Mouse (Mus musculus): Measurements from ENCODE around the gene Fam45a. TPM values are rescaled to one million over a fixed set of nuclear protein-coding genes. Genes with fewer than 3 reads are reported as not detected.
"Not testable (repeated sequence)": the region's sequence is repeated elsewhere in the genome, so short reads cannot be mapped to it uniquely, and the experiment has no call there.

The Fam45a gene
- total RNA-seq, 1 experiment from 2014 or later: 35.6 TPM

- no peak for DNase-seq
Measured at GRCm38 (mm10) chr19:60845731-60846130, 34.3 kb downstream of the Fam45a start.

- DNase-seq: peak; percentile 90
Measured at GRCm38 (mm10) chr19:60860868-60861700, 49.7 kb downstream of the Fam45a start, which contains the start of gene Sfxn4. Sfxn4 (minus strand) TSS chr19:60861479.

- not testable (repeated sequence) for DNase-seq
Measured at GRCm38 (mm10) chr19:60866169-60866568, 54.8 kb downstream of the Fam45a start.

- no peak for DNase-seq
Measured at GRCm38 (mm10) chr19:60870489-60870888, 59.1 kb downstream of the Fam45a start.

- no peak for DNase-seq
Measured at GRCm38 (mm10) chr19:60871366-60871765, 60.0 kb downstream of the Fam45a start.

GRCm38 (mm10) chr19:60872272-60872671 is 60.9 kb downstream of the Fam45a start:
- no peak for DNase-seq

- DNase-seq: peak; percentile 65
Measured at GRCm38 (mm10) chr19:60873501-60873900, 62.1 kb downstream of the Fam45a start.

GRCm38 (mm10) chr19:60874064-60874694 is 62.8 kb downstream of the Fam45a start, which contains the start of gene Prdx3:
Prdx3 (minus strand) TSS chr19:60874556.
- DNase-seq: peak; percentile 97

- no peak for DNase-seq
Measured at GRCm38 (mm10) chr19:60883129-60883528, 71.7 kb downstream of the Fam45a start.

Small RNA genes within 50 kb of the gene (microRNA-seq; reads per million reads assigned to microRNA genes)
- gene mmu-mir-3084-1: 0 reads per million in 2 experiments

Other genes with a start within 250 kb of the Fam45a start
- gene Cacul1, start 230.6 kb upstream of the Fam45a start, total RNA-seq (2021): 40.7 and 49.5 TPM in 2 replicates
- 1.0 and 1.2 TPM in 2 replicates for gene Nanos1, start 55.6 kb upstream of the Fam45a start, total RNA-seq (2021)
- gene Eif3a, start 20.9 kb upstream of the Fam45a start, total RNA-seq (2021): 151 and 219 TPM in 2 replicates
- gene Sfxn4, start 49.9 kb downstream of the Fam45a start, total RNA-seq (2021): 7.6 and 8.8 TPM in 2 replicates
- gene Prdx3, start 63.0 kb downstream of the Fam45a start, total RNA-seq (2021): 795 and 810 TPM in 2 replicates
- 17.9 and 25.6 TPM in 2 replicates for gene Grk5, start 78.2 kb downstream of the Fam45a start, total RNA-seq (2021)